Mouse (Mus musculus) myocyte (in vitro differentiated cells): ENCODE measurements at regions not wholly inside any gene's neighbourhood (a gene's known extent, or its start where the extent isn't known, plus 50 kb on each side); places are given as distances from the start of the nearest gene placed in this dataset.

Experiments
- CEBPB ChIP-seq: IDR thresholded peaks from 2 replicates; pipeline ENCODE4 v1.6.1; 2011; ENCODE audit warnings: mild to moderate bottlenecking, moderate library complexity; ENCODE audit not compliant: poor library complexity, insufficient read depth, severe bottlenecking
- E2F4 ChIP-seq: IDR thresholded peaks from one replicate; pipeline ENCODE4 v1.6.1; 2011; ENCODE audit warnings: mild to moderate bottlenecking, control low read depth, moderate library complexity; ENCODE audit not compliant: insufficient read depth
- MAX ChIP-seq: IDR thresholded peaks from one replicate; pipeline ENCODE4 v1.6.1; 2011; ENCODE audit warnings: low read depth, mild to moderate bottlenecking, control low read depth
- MYOD1 ChIP-seq, 3 experiments: IDR thresholded peaks; one replicate each; pipeline ENCODE4 v1.6.1; 2011; ENCODE audit warnings: control low read depth in 2 of 3, low read depth in 2 of 3, mild to moderate bottlenecking in 2 of 3, moderate library complexity in 1 of 3; ENCODE audit not compliant: insufficient read length in 2 of 3, control insufficient read depth in 1 of 3
- MYOG ChIP-seq, 3 experiments: IDR thresholded peaks; one replicate each; pipeline ENCODE4 v1.6.1; 2011; ENCODE audit warnings: control low read depth in 2 of 3, low read depth in 2 of 3, mild to moderate bottlenecking in 2 of 3; ENCODE audit not compliant: insufficient read length in 2 of 3, control insufficient read depth in 1 of 3, insufficient read depth in 1 of 3
- POLR2A ChIP-seq: IDR thresholded peaks from one replicate; pipeline ENCODE4 v1.6.1; 2011; ENCODE audit warnings: low read depth, mild to moderate bottlenecking, control low read depth, moderate library complexity; ENCODE audit not compliant: insufficient read length
- POLR2AphosphoS2 ChIP-seq: IDR thresholded peaks from one replicate; pipeline ENCODE4 v1.6.1; 2011; ENCODE audit warnings: low read depth, control low read depth; ENCODE audit not compliant: insufficient read length
- REST ChIP-seq: IDR thresholded peaks from one replicate; pipeline ENCODE4 v1.6.1; 2011; ENCODE audit warnings: mild to moderate bottlenecking, control low read depth, moderate library complexity; ENCODE audit not compliant: insufficient read depth, insufficient read length
- SRF ChIP-seq: IDR thresholded peaks from one replicate; pipeline ENCODE4 v1.6.1; 2011; ENCODE audit warnings: low read depth; ENCODE audit not compliant: control insufficient read depth, insufficient read length
- TCF12 ChIP-seq: IDR thresholded peaks from one replicate; pipeline ENCODE4 v1.6.1; 2011; ENCODE audit warnings: mild to moderate bottlenecking, control low read depth; ENCODE audit not compliant: poor library complexity, insufficient read depth, severe bottlenecking
- TCF3 ChIP-seq: IDR thresholded peaks from one replicate; pipeline ENCODE4 v1.6.1; 2011; ENCODE audit warnings: low read depth, control low read depth; ENCODE audit not compliant: insufficient read length
- USF1 ChIP-seq: IDR thresholded peaks from one replicate; pipeline ENCODE4 v1.6.1; 2011; ENCODE audit warnings: low read depth, mild to moderate bottlenecking, control low read depth, moderate library complexity

DNA sequence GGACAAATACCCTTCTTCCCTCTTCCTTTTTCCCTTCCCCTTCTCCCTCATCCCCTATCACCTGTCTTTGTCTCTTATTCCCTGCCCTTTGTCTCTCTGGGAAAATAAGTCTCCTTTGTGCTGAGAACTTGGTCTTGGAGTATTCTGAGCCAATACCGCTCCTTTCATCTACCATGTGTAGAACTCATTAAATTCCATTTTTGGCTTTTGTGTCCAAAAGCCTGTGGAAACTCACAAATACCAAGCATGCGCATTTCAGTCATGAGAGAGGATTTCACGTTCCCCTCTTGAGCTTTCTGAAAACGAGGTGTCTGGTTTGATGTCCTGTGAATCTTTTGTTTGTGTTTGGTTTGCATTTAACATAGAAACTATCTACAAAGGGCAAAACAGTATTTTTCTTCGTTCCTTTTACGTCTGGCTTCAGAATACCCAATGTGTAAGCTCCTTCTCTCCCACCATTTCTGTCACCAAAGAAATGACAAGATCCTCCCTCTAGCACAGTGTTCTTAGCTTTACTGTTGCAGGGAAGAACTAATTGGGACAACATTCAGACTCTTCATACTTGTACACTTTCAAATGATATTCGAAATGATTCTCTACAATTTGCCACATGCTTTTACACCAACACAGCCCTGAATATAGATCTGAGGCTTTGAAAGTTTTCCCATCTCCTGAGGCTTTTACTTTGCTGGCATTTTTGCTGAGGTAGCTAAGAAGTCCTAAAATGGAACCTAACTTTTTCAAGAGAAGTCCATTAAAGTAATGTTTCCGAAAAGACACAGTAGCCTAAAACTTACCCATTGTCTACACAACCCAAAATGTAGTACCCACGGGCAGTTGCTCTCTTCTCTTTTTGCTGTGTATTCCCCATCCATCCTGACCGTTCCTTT lies 174.5 kb downstream of the Ifng start:
- TF ChIP-seq USF1 = no peak
- no peak for TF ChIP-seq POLR2A
- TF ChIP-seq MAX = no peak
- TF ChIP-seq E2F4 = no peak
- TF ChIP-seq CEBPB = no peak
- no peak for TF ChIP-seq TCF12
- TF ChIP-seq MYOG (IDR thresholded peaks at IDR 0.05; ENCODE audit: control insufficient read depth in 1 of 3, insufficient read depth in 1 of 3, insufficient read length in 2 of 3, low read depth in 2 of 3) = no peak
- no peak for TF ChIP-seq REST
- TF ChIP-seq POLR2AphosphoS2 = no peak
- TF ChIP-seq MYOD1 (IDR thresholded peaks at IDR 0.05; ENCODE audit: control insufficient read depth in 1 of 3, insufficient read length in 2 of 3, low read depth in 2 of 3) = no peak
- no peak for TF ChIP-seq SRF
- TF ChIP-seq TCF3 = no peak
